In genomic region chr16:7347522-7348165, GRCm38 (mm10) we compare ENCODE assay signal across 25 mouse cellular contexts.
DNase-seq lines count a peak whose midpoint lies in the region; ATAC-seq lines count a peak whose summit lies in the region.
"Had no signal": no experiment of that assay in that cellular context is flagged by ENCODE, and none has a peak within 500 bp of the region (broad histone marks: within the 10 kb centered on the region; RNA-seq: fewer than 3 reads in every experiment).

No protein-coding gene starts in this region.

- no peak overlapping the region for H3K4me3 ChIP-seq in forebrain, embryonic 14.5 days (ENCODE audit: low read depth, low read length)
- H3K4me3 ChIP-seq in forebrain, embryonic 15.5 days: no peak overlapping the region
- no peak overlapping the region for H3K4me3 ChIP-seq in hindbrain, embryonic 15.5 days
- H3K4me3 ChIP-seq in hindbrain, embryonic 16.5 days (ENCODE audit: low read length): no peak overlapping the region
- no peak overlapping the region for H3K4me3 ChIP-seq in limb, embryonic 12.5 days (replicated peaks)
- no peak overlapping the region for H3K4me3 ChIP-seq in neural tube, embryonic 15.5 days (replicated peaks)
- H3K4me3 ChIP-seq: embryonic facial prominence, embryonic 15.5 days; left cerebral cortex, adult 2 months; liver, embryonic 13.5 days; megakaryocyte, embryonic 14.5 days; midbrain, embryonic 15.5 days had no signal

- WGBS in forebrain, embryonic 14.5 days: 28% methylated on average over 7 of the region's 7 CpGs
- WGBS in forebrain, embryonic 15.5 days: 28% methylated on average over 7 of the region's 7 CpGs
- WGBS in hindbrain, embryonic 15.5 days: 47% methylated on average over 7 of the region's 7 CpGs
- WGBS in hindbrain, embryonic 16.5 days: 49% methylated on average over 7 of the region's 7 CpGs
- WGBS in limb, embryonic 12.5 days: 21% methylated on average over 7 of the region's 7 CpGs
- 23% methylated on average over 7 of the region's 7 CpGs for WGBS in neural tube, embryonic 15.5 days

- peaks cover 17% of the 10 kb centered on the region for H3K27me3 ChIP-seq in forebrain, embryonic 14.5 days (replicated peaks; ENCODE audit: control insufficient read depth, insufficient read depth, low read length)
- H3K27me3 ChIP-seq in forebrain, embryonic 15.5 days: peaks cover 28% of the 10 kb centered on the region; the same call in 1 of the 2 replicates
- H3K27me3 ChIP-seq in hindbrain, embryonic 15.5 days: no peaks in the 10 kb centered on the region
- H3K27me3 ChIP-seq in hindbrain, embryonic 16.5 days (replicated peaks; ENCODE audit: control insufficient read depth, insufficient read depth, low read length): no peaks in the 10 kb centered on the region
- H3K27me3 ChIP-seq in limb, embryonic 12.5 days: no peaks in the 10 kb centered on the region
- H3K27me3 ChIP-seq in neural tube, embryonic 15.5 days (replicated peaks): no peaks in the 10 kb centered on the region
- H3K27me3 ChIP-seq: embryonic facial prominence, embryonic 15.5 days; liver, embryonic 13.5 days; megakaryocyte, embryonic 14.5 days; midbrain, embryonic 15.5 days had no signal

- peaks cover 10% of the 10 kb centered on the region for H3K4me1 ChIP-seq in forebrain, embryonic 14.5 days (ENCODE audit: control insufficient read depth, insufficient read depth, low read length)
- peaks cover 20% of the 10 kb centered on the region for H3K4me1 ChIP-seq in forebrain, embryonic 15.5 days
- peaks cover 23% of the 10 kb centered on the region for H3K4me1 ChIP-seq in hindbrain, embryonic 15.5 days (replicated peaks)
- H3K4me1 ChIP-seq in hindbrain, embryonic 16.5 days (ENCODE audit: control insufficient read depth, insufficient read depth, low read depth, low read length): no peaks in the 10 kb centered on the region; the same call in 1 of the 2 replicates
- H3K4me1 ChIP-seq in limb, embryonic 12.5 days (replicated peaks): peaks cover 44% of the 10 kb centered on the region
- peaks cover 41% of the 10 kb centered on the region for H3K4me1 ChIP-seq in neural tube, embryonic 15.5 days
- H3K4me1 ChIP-seq: embryonic facial prominence, embryonic 15.5 days; liver, embryonic 13.5 days; megakaryocyte, embryonic 14.5 days had no signal

- no peak overlapping the region for H3K9ac ChIP-seq in forebrain, embryonic 14.5 days (ENCODE audit: low read length)
- no peak overlapping the region for H3K9ac ChIP-seq in forebrain, embryonic 15.5 days (replicated peaks)
- H3K9ac ChIP-seq in hindbrain, embryonic 15.5 days: no peak overlapping the region
- no peak overlapping the region for H3K9ac ChIP-seq in hindbrain, embryonic 16.5 days (ENCODE audit: low read depth, low read length)
- H3K9ac ChIP-seq in limb, embryonic 12.5 days (replicated peaks): no peak overlapping the region
- no peak overlapping the region for H3K9ac ChIP-seq in neural tube, embryonic 15.5 days (replicated peaks)
- H3K9ac ChIP-seq: embryonic facial prominence, embryonic 15.5 days; liver, embryonic 13.5 days; midbrain, embryonic 15.5 days had no signal

- no peak overlapping the region for H3K4me2 ChIP-seq in forebrain, embryonic 14.5 days (ENCODE audit: low read length)
- H3K4me2 ChIP-seq in forebrain, embryonic 15.5 days (replicated peaks): no peak overlapping the region
- H3K4me2 ChIP-seq in hindbrain, embryonic 15.5 days: no peak overlapping the region
- no peak overlapping the region for H3K4me2 ChIP-seq in hindbrain, embryonic 16.5 days (ENCODE audit: low read length)
- 0 out of 2 replicates have a peak overlapping the region, but pooled peaks have one; percentile 4 for H3K4me2 ChIP-seq in limb, embryonic 12.5 days
- H3K4me2 ChIP-seq in neural tube, embryonic 15.5 days: no peak overlapping the region
- H3K4me2 ChIP-seq: embryonic facial prominence, embryonic 15.5 days; liver, embryonic 13.5 days; midbrain, embryonic 15.5 days had no signal

- no peaks in the 10 kb centered on the region for H3K9me3 ChIP-seq in forebrain, embryonic 14.5 days (replicated peaks; ENCODE audit: control insufficient read depth, low read length)
- H3K9me3 ChIP-seq in forebrain, embryonic 15.5 days: no peaks in the 10 kb centered on the region
- no peaks in the 10 kb centered on the region for H3K9me3 ChIP-seq in hindbrain, embryonic 15.5 days
- H3K9me3 ChIP-seq in hindbrain, embryonic 16.5 days (ENCODE audit: control insufficient read depth, low read length): no peaks in the 10 kb centered on the region
- no peaks in the 10 kb centered on the region for H3K9me3 ChIP-seq in limb, embryonic 12.5 days
- H3K9me3 ChIP-seq in neural tube, embryonic 15.5 days (replicated peaks): no peaks in the 10 kb centered on the region
- H3K9me3 ChIP-seq: embryonic facial prominence, embryonic 15.5 days; liver, embryonic 13.5 days; midbrain, embryonic 15.5 days had no signal

- H3K27ac ChIP-seq in forebrain, embryonic 14.5 days (ENCODE audit: low read depth, low read length): no peak overlapping the region
- H3K27ac ChIP-seq in forebrain, embryonic 15.5 days (replicated peaks): no peak overlapping the region
- H3K27ac ChIP-seq in hindbrain, embryonic 15.5 days (replicated peaks): peak overlapping the region; percentile 57; the same call in 1 of the 2 replicates
- H3K27ac ChIP-seq in hindbrain, embryonic 16.5 days (ENCODE audit: low read depth, low read length): no peak overlapping the region
- peak overlapping the region; percentile 86 for H3K27ac ChIP-seq in limb, embryonic 12.5 days
- H3K27ac ChIP-seq in neural tube, embryonic 15.5 days (replicated peaks): peak overlapping the region; percentile 67
- H3K27ac ChIP-seq: embryonic facial prominence, embryonic 15.5 days; kidney, postnatal 0 days; left cerebral cortex, adult 2 months; liver, embryonic 13.5 days; midbrain, embryonic 15.5 days had no signal

- peak; percentile 33; the same call in 1 of the 2 replicates for ATAC-seq in forebrain, embryonic 14.5 days
- ATAC-seq in forebrain, embryonic 15.5 days (replicated peaks): no peak
- ATAC-seq in hindbrain, embryonic 15.5 days (ENCODE audit: low FRiP score, low read depth): no peak
- no peak for ATAC-seq in hindbrain, embryonic 16.5 days
- peak; percentile 78 for ATAC-seq in limb, embryonic 12.5 days (ENCODE audit: insufficient number of reproducible peaks, insufficient read depth, low FRiP score, low TSS enrichment, low read depth)
- ATAC-seq in neural tube, embryonic 15.5 days (ENCODE audit: low FRiP score): 0 out of 2 replicates have a peak, but pooled peaks have one; percentile 22
- ATAC-seq: CD4-positive, CD25-positive, alpha-beta regulatory T cell, adult 4 months; midbrain, embryonic 15.5 days had no signal

- no peaks in the 10 kb centered on the region for H3K36me3 ChIP-seq in forebrain, embryonic 14.5 days (ENCODE audit: control insufficient read depth, insufficient read depth, low read length)
- H3K36me3 ChIP-seq in forebrain, embryonic 15.5 days: no peaks in the 10 kb centered on the region
- H3K36me3 ChIP-seq in hindbrain, embryonic 15.5 days: no peaks in the 10 kb centered on the region
- H3K36me3 ChIP-seq in hindbrain, embryonic 16.5 days (ENCODE audit: control insufficient read depth, insufficient read depth, low read length): no peaks in the 10 kb centered on the region
- no peaks in the 10 kb centered on the region for H3K36me3 ChIP-seq in limb, embryonic 12.5 days
- H3K36me3 ChIP-seq in neural tube, embryonic 15.5 days: no peaks in the 10 kb centered on the region
- H3K36me3 ChIP-seq: embryonic facial prominence, embryonic 15.5 days; liver, embryonic 13.5 days; midbrain, embryonic 15.5 days had no signal

- DNase-seq in forebrain, embryonic 14.5 days (ENCODE audit: low spot score): peak; percentile 25
- DNase-seq in gastrocnemius, postnatal 4 days (ENCODE audit: low spot score in 2 of 2): no peak
- DNase-seq: adrenal gland, postnatal 25 days; cerebellum, adult 11 months; cerebellum, adult 9-11 months; gastrocnemius, postnatal 25 days; heart, postnatal 36 days; kidney, adult 2 months; liver, embryonic 13.5 days; lung, adult 2 months; lung, postnatal 14 days; right cerebral cortex, postnatal 14 days; spleen, adult 18-20 months; thymus, postnatal 14 days had no signal

Comparison
In these comparisons a context has a peak if more than half of its experiments do, and no peak if none do; other contexts are left out.
1. ATAC-seq: peak in forebrain, embryonic 14.5 days (single experiment), limb, embryonic 12.5 days (single experiment) and neural tube, embryonic 15.5 days (single experiment); none in forebrain, embryonic 15.5 days (single experiment), hindbrain, embryonic 15.5 days (single experiment) and hindbrain, embryonic 16.5 days (single experiment).
2. H3K27ac ChIP-seq: peak in hindbrain, embryonic 15.5 days (single experiment), limb, embryonic 12.5 days (single experiment) and neural tube, embryonic 15.5 days (single experiment); none in forebrain, embryonic 14.5 days (single experiment), forebrain, embryonic 15.5 days (single experiment) and hindbrain, embryonic 16.5 days (single experiment).